Mouse (Mus musculus) MN1 (cell line): ENCODE data around the gene Tmem9.

ENCODE experiments used
- DNase-seq: peaks from one replicate; pipeline ENCODE4 v3.0.0-alpha.2; 2016; ENCODE audit warnings: low spot score

The Tmem9 gene

DNA sequence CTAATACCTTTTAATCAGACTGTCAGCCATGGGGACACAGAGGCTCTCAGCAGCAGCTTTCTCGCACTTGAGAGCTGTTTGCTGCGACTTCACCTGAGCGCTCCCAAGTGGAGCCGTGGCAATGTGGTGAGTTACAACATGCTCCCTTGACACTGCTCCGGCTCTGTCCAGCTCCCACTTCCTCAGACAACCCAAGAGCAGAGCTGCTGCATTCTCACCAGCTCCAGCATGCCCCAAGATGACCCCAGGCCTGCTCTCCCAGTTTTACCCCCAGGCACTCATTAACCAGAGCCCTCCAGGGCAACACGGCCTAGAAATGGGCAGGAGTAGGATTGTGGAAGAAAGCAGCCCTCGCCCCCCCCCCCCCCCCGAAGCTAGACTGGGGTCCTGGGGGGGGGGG is 23.7 kb downstream of the Tmem9 start:
- DNase-seq, result no peak

DNA sequence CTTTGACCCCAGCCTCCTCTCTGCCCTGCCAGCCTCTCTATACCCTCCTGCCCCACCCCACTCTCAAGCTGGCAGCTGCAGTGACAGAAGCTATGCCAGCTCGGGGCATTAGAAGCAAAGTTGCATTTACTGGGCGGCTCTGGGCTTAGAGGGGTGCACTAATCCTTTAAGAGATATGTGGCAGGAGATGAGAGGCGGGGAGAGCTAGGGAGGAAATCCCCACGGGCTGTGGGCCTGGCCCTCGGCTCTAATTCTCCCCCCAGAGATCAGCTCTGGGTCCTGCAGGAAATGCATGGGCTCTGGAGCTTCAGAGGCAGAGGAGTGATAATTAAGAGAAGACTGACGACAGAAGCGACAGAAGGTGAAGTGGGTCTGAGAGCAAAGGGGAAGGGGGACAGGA is 25.0 kb downstream of the Tmem9 start:
- DNase-seq, result no peak

DNA sequence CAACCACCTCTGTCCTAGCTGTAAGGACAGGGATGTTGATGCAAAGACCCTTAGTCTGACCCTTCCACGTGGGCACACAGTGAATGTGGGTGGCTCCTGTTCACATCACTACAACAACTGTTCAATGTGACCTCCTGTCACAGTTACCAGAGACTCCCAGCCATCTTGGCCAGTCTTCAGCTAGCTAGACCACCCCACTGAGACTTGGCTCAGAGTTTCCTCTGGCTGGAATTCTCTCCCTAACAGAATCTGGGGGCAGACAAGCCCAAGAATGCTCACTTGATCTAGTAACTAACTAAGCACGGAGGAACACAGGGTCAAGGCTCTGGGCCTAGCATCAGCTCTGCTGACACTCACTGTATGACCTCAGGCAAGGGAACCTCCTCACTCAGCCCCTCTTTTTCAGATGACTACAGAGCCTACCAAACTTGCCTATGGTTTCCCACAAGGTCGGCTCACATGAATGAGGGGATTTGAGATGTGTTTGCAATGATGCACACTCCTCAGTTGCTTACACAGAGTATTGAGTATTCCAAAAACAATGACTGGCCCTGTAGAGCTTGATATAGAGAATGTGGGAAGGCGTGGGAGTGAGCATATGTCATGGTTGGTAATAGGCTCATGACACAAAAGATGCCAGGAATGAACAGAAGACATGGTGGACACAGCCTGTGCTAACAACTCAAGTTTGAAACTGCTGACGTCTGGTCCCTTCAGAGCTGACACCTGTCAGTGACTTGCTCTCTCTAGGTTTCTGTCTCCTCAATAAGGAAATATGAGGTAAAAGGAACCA is 31.0 kb downstream of the Tmem9 start:
- DNase-seq, result no peak

DNA sequence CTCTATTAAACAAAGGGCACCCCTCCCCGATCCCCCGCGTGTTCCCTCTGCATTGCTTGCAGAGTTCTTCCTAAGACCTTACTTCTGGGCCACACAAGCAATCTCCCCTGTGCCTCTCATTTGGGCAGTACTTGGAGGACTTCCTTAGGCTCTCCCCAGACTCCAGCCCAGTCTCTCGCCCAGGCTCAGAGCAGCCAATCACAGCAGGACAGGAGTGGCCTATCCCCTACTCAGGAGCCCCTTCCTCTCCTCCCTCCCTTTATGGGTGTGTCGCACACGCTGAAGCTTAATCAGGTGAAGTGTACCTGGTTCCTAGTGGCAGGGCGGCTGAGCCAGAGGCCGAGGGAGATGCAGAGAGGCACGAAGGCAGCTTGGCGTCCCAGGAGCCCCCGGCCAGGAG is 32.5 kb downstream of the Tmem9 start:
- DNase-seq, result no peak

DNA sequence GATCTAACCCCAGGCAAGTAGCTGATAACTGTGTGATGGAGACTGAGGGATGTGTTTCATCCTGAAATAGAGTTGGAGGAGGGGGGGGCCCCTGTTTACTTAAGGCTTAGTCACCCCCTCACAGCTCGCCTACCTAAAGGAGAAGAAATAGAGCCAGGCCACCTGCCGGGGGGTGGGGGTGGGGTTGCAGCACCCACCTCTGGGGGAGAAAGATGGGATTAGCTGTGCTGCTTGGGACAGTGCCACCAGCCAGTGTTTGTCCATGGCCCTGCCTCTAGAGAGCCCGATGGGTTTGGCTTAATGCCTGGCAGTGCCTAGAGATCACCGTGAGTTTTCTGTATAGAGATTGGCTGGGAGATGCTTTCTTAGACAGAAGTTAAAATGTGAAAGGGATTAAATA is 32.9 kb downstream of the Tmem9 start:
- no peak for DNase-seq

DNA sequence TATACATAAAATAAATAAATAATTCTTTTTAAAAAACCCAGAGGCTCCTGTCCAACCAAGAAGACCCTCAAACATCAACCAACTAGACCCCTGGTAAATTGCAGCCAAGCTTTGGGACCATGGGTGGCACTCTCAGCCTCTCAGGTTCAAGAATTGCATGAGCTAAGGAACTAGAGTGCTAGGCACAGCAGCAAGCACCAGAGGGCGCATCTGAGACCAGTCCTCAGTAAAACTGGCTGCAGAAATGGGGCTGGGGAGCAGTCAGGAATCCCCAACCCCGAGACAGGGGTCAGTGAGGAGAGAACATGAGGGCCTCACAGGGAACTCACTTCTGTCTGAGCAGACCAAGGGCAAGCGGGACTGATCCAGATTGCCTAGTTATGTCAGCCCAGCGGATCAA is 37.8 kb downstream of the Tmem9 start:
- peak; percentile 59 for DNase-seq

DNA sequence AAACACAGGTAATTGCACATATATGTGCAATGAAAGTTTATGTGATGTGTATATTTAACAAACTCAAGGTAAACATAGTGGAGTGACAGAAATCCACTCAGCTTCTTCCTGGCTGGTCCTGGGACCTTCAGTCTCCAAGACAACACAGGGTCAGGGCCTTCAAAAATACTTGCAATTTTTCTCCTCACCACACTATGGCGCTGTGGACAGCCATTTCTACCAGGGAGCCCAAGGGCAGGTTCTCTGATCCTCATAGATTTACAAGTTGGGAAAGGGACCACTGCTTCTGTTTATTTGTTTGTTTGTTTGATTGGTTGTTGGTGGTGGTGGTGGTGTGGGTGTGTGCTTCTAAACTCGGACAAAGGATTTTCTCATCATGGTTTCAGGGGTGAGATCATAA is 39.5 kb downstream of the Tmem9 start:
- peak; percentile 28 for DNase-seq

DNA sequence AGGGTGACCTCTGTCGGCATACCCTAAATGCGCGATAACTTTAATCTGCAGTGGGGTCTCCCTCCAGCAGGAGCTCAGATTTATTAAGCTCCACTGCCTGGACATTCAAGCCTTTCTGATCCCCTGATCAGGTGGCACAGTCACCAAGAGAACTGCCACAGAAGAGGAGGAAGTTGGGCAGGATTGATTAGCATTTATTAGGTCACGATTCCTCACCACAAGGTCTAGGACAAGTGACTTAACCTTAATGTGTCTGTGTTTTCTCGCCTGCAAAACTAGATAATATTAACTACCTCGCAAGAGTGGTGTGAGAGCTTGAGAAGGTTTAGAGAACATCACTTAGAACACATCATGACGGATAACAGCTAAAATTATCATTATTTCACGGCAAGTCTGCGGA is 39.9 kb downstream of the Tmem9 start:
- no peak for DNase-seq

DNA sequence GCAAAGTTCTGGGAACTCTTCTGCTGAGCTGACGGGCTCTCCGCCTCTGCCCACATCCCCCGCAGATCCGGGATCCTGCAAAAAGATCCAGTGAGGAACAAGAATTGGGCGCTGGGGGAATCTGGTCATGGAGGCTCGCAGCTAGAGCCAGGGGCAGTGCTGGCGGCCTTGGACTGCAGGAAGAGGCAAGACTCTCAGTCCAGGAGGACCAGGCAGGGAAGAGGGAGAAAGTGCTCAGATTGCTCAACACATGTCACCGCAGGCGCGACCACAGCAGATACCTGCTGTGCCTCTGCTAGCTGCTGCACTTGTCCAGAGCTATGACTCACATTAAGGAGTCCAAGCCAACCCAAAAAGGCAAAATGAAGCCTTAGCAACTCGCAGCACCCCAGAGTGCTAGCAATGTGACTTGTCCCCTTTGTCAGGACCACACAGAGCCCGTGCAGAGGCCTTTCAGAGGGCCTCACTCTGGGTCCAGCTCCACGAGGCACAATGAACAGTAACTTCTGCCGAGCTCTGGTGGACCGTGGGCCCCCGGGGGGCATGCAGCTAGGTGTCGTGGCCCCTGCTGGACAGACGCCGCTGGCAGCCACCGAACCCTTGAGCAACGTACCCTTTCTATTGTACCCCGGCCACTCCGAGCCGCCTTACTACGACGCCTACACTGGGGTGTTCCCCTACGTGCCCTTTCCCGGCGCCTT is 42.5 kb downstream of the Tmem9 start, which contains the start of gene Ascl5:
Gene Ascl5, plus strand, starts transcription at position 493 of the 701 bp plus-strand sequence.
- DNase-seq, result no peak

DNA sequence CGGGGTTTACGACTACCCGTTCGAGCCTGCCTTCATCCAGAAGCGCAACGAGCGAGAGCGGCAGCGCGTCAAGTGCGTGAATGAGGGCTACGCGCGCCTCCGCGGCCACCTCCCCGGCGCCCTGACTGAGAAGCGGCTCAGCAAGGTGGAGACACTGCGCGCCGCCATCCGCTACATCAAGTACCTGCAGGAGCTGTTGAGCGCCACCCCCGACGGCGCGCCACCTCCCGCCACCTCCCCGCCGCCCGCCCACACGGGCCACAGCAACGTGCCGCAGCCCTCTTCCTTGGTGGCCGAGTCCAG is 43.0 kb downstream of the Tmem9 start:
- no peak for DNase-seq

DNA sequence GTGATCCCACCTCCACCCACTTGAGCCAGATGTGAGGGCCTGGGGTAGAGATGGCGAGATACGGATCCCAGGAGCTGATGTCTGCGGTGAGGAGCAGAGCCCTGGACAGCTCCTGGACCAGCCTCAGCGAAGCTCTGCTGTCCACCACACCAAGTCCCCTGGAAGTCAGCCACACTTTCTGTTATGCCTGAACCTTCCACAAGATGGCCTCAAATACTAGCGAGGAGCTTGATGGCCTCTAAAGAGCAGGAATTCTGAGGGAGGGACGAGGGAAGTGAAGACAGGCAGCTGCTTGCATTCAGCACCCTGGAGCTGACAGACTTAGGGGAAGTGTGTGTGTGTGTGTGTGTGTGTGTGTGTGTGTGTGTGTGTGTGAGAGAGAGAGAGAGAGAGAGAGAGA is 43.5 kb downstream of the Tmem9 start:
- DNase-seq, result peak; percentile 63

DNA sequence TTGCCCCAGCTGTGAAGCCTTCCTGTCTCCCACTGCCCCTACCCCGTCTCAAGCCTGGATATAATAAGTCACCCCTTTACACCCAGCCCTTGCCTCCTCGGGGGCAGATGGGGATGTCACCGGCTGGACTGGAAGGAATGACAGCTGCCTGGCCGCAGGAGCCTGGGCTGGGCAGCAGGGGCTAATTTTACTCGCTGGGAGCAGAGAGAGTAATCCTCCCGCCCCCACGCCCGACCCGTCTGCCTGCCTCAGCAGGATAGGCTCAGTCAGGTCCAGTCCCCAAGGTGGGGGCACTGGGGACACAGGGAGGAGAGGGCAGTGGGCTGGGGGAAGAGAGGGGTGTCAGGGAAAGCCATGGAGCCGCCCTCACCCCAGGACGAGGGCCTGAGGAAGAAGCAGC is 44.6 kb downstream of the Tmem9 start, which contains the start of gene Cacna1s:
Gene Cacna1s, plus strand, starts transcription at position 204 of the 400 bp plus-strand sequence.
- no peak for DNase-seq

DNA sequence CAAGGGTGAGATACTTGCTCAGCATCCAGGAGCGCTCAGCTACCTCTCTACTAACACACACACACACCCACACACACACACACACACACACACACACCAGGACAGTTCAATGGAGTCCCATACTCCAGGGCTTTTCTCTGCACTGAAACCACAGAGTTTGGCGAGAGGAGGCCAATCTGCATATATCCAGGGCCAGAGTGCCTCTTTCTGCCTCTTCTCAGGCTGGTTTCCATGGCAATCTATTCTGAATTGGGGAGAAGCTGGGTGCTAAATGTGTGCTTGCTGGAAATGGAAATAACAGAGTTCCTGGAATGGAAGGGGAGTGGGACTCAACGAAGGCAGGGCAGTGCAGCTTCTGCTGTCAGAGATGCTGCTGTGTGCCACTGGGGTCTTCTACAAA is 47.8 kb downstream of the Tmem9 start:
- DNase-seq, result no peak

DNA sequence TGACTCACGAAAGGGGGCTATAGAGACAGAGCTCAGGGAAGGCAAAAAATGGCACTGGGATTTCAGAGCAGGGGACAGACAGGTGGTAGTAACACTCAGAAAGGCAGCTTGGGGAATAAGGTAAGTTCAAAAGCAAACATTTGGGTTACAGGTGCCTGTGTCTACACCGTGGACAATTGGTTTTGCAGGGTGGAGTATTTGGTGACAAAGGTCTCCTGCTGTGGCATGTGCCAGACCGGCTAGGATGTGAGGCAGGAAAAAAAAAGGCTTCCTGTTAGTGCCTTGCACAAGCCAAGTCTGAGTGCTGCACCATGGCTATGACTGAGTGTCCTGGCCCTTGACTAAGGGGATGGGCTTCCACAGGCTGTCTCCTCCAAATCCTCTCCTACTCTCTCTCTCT is 50.6 kb downstream of the Tmem9 start:
- DNase-seq, result no peak

DNA sequence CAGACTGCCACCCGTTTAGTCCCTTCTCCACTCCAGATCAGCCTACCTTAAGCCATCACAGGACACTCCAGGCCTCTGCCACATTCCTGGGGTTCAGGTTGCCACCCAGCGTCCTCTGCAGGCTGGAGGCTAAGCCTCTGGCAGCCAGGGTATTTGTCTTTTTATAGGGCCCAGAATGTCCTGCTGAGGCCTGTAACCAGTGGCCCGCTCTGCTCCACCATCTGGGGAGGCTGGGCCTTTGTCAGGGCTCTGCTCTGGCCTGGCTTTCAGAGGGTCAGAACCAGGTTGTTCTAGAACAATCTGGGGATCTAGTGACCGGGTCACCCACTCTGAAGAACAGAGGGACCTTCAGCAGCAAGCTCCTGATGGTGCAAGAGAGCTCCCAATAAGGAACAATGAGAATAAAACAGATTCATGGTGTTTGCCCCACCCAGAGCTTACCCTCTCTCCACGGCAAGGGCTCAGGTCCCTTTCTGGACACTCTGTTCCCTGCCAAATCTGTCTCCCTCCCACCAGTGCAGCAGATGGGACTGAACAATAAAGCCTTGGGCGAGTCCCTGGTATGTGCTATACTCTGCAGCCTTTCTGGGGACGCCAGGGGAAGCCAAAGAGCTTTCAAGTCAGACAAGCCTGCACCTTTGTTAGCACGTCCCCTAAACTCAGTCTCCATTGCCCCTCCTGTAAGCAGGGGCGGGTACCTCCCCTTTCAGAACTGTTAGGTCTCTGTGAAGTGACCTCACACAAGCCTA is 53.3 kb downstream of the Tmem9 start:
- no peak for DNase-seq

DNA sequence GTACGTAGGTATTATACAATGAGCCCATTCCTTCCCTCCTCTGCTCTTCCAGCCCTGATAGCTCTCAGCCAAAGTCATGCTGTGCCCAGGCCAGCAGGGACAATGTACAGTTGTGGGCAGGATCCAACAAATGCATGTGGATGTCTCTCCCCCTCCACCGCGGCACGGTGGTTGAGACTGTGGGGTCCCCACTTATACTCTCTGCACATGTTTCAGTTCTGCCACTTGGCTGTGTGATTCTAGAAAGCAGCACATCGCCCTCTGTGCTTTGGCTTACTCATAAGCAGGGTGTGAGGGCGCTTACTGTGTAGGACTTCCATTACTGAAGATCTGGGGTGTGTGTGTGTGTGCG is 53.8 kb downstream of the Tmem9 start:
- DNase-seq, result no peak

DNA sequence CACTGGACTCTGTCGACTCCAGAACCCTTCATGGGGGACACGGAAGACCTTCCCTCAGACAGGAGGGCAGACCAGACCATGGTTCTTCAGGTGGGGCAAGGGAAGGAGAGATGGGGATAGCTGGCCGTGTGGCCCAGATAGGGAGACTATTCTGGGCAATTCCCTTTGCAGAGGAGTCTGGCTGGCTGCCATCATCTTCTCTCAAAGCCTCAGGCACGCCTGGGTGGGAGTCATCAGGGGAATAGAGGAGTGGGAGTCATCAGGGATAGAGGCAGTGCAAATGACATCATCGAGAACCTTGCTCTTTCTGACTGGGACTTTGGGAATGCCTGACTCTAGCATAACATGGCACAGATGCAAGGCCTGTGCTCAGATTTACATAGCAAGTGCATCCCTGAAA is 56.0 kb downstream of the Tmem9 start:
- no peak for DNase-seq

DNA sequence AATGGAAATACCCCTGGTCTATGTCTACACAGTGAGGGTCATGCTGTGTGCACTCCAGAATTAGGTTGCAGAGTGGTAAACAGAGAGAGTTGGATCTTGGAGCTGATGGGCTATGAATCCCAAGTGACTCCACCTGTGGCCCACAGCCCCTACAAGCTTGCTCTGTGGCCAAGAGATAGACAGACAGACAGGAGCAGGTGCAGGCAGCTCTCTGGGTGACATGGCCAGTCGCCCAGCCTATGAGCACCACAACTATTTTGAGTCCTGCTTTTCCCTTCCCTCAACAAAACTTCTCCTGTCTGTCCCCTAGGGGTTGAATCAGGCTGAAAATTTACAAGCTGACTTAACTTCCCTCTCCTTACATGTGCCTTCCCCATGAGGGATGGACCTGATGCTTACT is 58.7 kb downstream of the Tmem9 start:
- no peak for DNase-seq

DNA sequence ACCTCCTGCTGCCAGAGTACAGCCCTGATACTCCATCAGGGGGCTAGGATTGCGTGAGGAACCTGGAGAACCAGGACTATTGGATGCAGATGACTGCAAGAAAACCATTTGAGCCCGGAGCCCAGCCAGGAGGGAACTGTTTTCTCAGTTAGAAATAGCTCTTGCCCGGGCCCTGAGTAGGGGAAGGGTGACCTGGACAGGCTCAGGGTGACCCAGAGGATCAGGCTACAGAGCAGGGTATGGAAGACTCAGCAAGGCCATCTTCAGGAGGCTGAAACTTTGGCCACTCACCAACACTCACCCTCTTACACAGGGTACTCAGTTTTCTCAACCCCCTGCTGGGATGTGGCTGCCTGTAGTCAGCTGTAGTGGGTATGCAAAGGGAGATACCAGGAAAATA is 59.6 kb downstream of the Tmem9 start:
- no peak for DNase-seq

DNA sequence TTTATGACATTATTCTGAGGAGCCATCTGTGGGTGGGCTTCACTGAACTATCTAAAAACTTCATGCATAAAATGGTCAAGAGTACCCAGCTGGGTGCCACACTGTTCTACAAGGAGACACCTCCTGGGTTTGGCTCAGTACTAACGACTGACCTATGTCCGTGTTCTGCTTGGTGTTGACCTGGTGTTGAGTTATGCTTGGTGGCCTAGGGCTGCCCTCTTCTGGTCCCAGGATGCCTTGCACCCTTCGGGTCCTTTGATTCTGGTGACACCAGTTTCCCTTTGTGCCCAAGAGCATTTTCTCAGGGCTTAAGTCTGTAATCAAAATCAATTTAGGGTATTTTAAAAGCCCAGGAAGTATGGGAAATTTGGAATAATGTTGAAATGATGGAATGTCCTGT is 68.1 kb downstream of the Tmem9 start:
- peak; percentile 13 for DNase-seq

DNA sequence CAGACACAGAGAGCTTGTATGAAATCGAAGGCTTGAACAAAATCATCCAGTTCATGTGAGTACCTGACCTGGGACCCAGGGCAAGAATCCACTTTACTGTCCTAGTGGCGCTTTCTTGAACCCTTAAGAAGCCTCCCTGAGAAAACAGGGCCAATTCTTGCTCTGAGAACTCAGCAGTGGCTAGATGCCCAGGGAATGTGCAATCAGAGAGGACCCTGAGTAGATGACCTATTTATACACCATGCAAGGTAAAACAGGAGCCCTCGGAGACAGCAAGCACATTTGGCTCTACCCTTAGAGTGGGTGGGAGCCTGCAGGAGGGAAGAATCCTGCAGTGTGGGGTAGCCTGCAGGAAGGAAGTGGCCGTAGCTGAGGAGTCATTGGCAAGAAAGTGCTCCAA is 69.7 kb downstream of the Tmem9 start:
- no peak for DNase-seq

DNA sequence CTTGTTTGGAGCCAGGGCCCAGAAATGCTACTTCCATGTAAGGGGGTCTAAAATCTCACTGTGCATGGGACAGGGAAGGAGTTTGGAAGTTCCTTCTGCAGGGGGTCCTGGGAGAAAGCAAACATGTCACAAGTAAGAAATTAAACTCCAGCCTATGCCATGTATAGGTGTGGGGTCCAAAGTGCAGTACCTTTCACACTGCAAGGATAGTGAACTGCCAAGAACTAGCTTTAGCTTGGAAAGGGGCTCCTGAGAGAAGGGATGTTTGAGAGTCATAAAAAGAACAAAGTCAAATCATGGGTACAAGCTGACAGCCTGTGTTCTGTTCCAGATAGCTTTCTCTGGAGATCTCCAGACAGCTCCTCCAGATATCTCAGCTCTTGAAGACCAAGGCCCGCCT is 73.2 kb downstream of the Tmem9 start:
- no peak for DNase-seq
